Mouse (Mus musculus) lung, postnatal 0 days (tissue): ENCODE measurements around the gene Zfp69.

Experiments
- CTCF ChIP-seq: IDR thresholded peaks from 2 replicates; pipeline ENCODE4 v1.5.1; 2016; ENCODE audit warnings: antibody characterized with exemption, mild to moderate bottlenecking
- EP300 ChIP-seq: IDR thresholded peaks from 2 replicates; pipeline ENCODE4 v1.6.1; 2016; ENCODE audit warnings: antibody characterized with exemption, mild to moderate bottlenecking, control low read depth

GRCm38 (mm10) chr4:120935006-120935405 lies 16.5 kb downstream of the Zfp69 start:
- TF ChIP-seq CTCF, result no peak
- no peak for TF ChIP-seq EP300
